In the genomic region with DNA sequence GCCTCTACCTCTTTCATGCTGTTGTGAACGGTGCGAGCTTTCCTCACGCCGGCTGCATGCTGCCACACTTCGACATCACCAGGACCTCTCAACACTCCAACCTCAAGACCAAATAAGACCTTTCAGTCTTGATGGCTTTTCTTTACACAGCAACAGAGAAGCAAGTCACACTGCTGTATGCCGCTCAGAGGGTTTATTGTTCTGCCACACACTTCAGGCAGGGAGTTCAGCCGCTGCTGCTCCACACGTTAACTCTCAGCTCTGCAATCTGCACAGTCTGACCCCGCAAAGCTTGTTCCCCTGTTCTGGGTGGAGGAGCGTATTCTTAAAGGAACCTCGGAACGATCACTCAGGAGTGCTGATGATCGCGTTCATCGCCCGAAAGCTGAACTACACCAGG, we compare ENCODE assay signal across 16 mouse cellular contexts. TPM values are rescaled to one million over a fixed set of nuclear protein-coding genes. Genes with fewer than 3 reads are reported as not detected.
DNase-seq lines count a peak whose midpoint lies in the region; ATAC-seq lines count a peak whose summit lies in the region.
"Had no signal": no experiment of that assay in that cellular context is flagged by ENCODE, and none has a peak within 500 bp of the region (broad histone marks: within the 10 kb centered on the region; RNA-seq: fewer than 3 reads in every experiment).

No protein-coding gene starts in this region.

- H3K27me3 ChIP-seq in forebrain, embryonic 14.5 days (replicated peaks; ENCODE audit: control insufficient read depth, insufficient read depth, low read length): no peaks in the 10 kb centered on the region
- H3K27me3 ChIP-seq in forebrain, embryonic 10.5 days (ENCODE audit: poor library complexity, severe bottlenecking): no peaks in the 10 kb centered on the region
- no peaks in the 10 kb centered on the region for H3K27me3 ChIP-seq in hindbrain, embryonic 15.5 days
- H3K27me3 ChIP-seq in hindbrain, embryonic 10.5 days (ENCODE audit: insufficient read depth, poor library complexity, severe bottlenecking): no peaks in the 10 kb centered on the region
- H3K27me3 ChIP-seq in neural tube, embryonic 13.5 days: no peaks in the 10 kb centered on the region
- H3K27me3 ChIP-seq in neural tube, embryonic 15.5 days (replicated peaks): no peaks in the 10 kb centered on the region

- 50% methylated on average over 16 of the region's 16 CpGs for WGBS in forebrain, embryonic 14.5 days
- 92% methylated on average over 16 of the region's 16 CpGs for WGBS in forebrain, embryonic 10.5 days
- WGBS in hindbrain, embryonic 15.5 days: 70% methylated on average over 16 of the region's 16 CpGs
- WGBS in hindbrain, embryonic 10.5 days: 85% methylated on average over 16 of the region's 16 CpGs
- WGBS in neural tube, embryonic 13.5 days: 69% methylated on average over 16 of the region's 16 CpGs
- 71% methylated on average over 16 of the region's 16 CpGs for WGBS in neural tube, embryonic 15.5 days

- no peak overlapping the region for H3K4me2 ChIP-seq in forebrain, embryonic 14.5 days (ENCODE audit: low read length)
- no peak overlapping the region for H3K4me2 ChIP-seq in hindbrain, embryonic 15.5 days
- H3K4me2 ChIP-seq in neural tube, embryonic 13.5 days: no peak overlapping the region
- H3K4me2 ChIP-seq in neural tube, embryonic 15.5 days: no peak overlapping the region

- peaks cover 44% of the 10 kb centered on the region for H3K36me3 ChIP-seq in forebrain, embryonic 14.5 days (ENCODE audit: control insufficient read depth, insufficient read depth, low read length)
- H3K36me3 ChIP-seq in forebrain, embryonic 10.5 days (replicated peaks): peaks cover 93% of the 10 kb centered on the region
- peaks cover 6% of the 10 kb centered on the region for H3K36me3 ChIP-seq in hindbrain, embryonic 15.5 days
- H3K36me3 ChIP-seq in hindbrain, embryonic 10.5 days: peaks cover 95% of the 10 kb centered on the region
- peaks cover 39% of the 10 kb centered on the region for H3K36me3 ChIP-seq in neural tube, embryonic 13.5 days
- peaks cover 23% of the 10 kb centered on the region for H3K36me3 ChIP-seq in neural tube, embryonic 15.5 days

- no peak for ATAC-seq in forebrain, embryonic 14.5 days
- ATAC-seq in hindbrain, embryonic 15.5 days (ENCODE audit: low FRiP score, low read depth): no peak
- ATAC-seq in neural tube, embryonic 13.5 days (ENCODE audit: low read depth): no peak
- ATAC-seq in neural tube, embryonic 15.5 days (ENCODE audit: low FRiP score): no peak
- ATAC-seq in inflammation-experienced regulatory T-cells, adult 6 months: no peak
- ATAC-seq: liver, postnatal 0 days had no signal

- no peak overlapping the region for H3K4me3 ChIP-seq in forebrain, embryonic 14.5 days (ENCODE audit: low read depth, low read length)
- H3K4me3 ChIP-seq in forebrain, embryonic 10.5 days: no peak overlapping the region
- H3K4me3 ChIP-seq in hindbrain, embryonic 15.5 days: no peak overlapping the region
- H3K4me3 ChIP-seq in hindbrain, embryonic 10.5 days: no peak overlapping the region
- no peak overlapping the region for H3K4me3 ChIP-seq in neural tube, embryonic 13.5 days
- no peak overlapping the region for H3K4me3 ChIP-seq in neural tube, embryonic 15.5 days (replicated peaks)

- H3K27ac ChIP-seq in forebrain, embryonic 14.5 days (ENCODE audit: low read depth, low read length): no peak overlapping the region
- no peak overlapping the region for H3K27ac ChIP-seq in forebrain, embryonic 10.5 days
- peak overlapping the region; percentile 37; the same call in 1 of the 2 replicates for H3K27ac ChIP-seq in hindbrain, embryonic 15.5 days (replicated peaks)
- no peak overlapping the region for H3K27ac ChIP-seq in hindbrain, embryonic 10.5 days
- 0 out of 2 replicates have a peak overlapping the region, but pooled peaks have one; percentile 7 for H3K27ac ChIP-seq in neural tube, embryonic 13.5 days (replicated peaks)
- H3K27ac ChIP-seq in neural tube, embryonic 15.5 days (replicated peaks): no peak overlapping the region; the same call in 1 of the 2 replicates

- 0 out of 2 replicates have a peak overlapping the region, but pooled peaks have one; percentile 29 for H3K9ac ChIP-seq in forebrain, embryonic 14.5 days (ENCODE audit: low read length)
- H3K9ac ChIP-seq in hindbrain, embryonic 15.5 days: no peak overlapping the region
- H3K9ac ChIP-seq in neural tube, embryonic 13.5 days: no peak overlapping the region
- no peak overlapping the region for H3K9ac ChIP-seq in neural tube, embryonic 15.5 days (replicated peaks)
- H3K9ac ChIP-seq: liver, postnatal 0 days had no signal

- peaks cover 10% of the 10 kb centered on the region for H3K4me1 ChIP-seq in forebrain, embryonic 14.5 days (ENCODE audit: control insufficient read depth, insufficient read depth, low read length)
- H3K4me1 ChIP-seq in forebrain, embryonic 10.5 days: peaks cover 14% of the 10 kb centered on the region
- H3K4me1 ChIP-seq in hindbrain, embryonic 15.5 days (replicated peaks): peaks cover 41% of the 10 kb centered on the region
- H3K4me1 ChIP-seq in hindbrain, embryonic 10.5 days (replicated peaks): peaks cover 53% of the 10 kb centered on the region
- H3K4me1 ChIP-seq in neural tube, embryonic 13.5 days (replicated peaks): peaks cover 67% of the 10 kb centered on the region
- peaks cover 30% of the 10 kb centered on the region for H3K4me1 ChIP-seq in neural tube, embryonic 15.5 days

- H3K9me3 ChIP-seq in forebrain, embryonic 14.5 days (replicated peaks; ENCODE audit: control insufficient read depth, low read length): no peaks in the 10 kb centered on the region
- no peaks in the 10 kb centered on the region for H3K9me3 ChIP-seq in forebrain, embryonic 10.5 days
- H3K9me3 ChIP-seq in hindbrain, embryonic 15.5 days: no peaks in the 10 kb centered on the region
- no peaks in the 10 kb centered on the region for H3K9me3 ChIP-seq in hindbrain, embryonic 10.5 days
- no peaks in the 10 kb centered on the region for H3K9me3 ChIP-seq in neural tube, embryonic 13.5 days
- H3K9me3 ChIP-seq in neural tube, embryonic 15.5 days (replicated peaks): no peaks in the 10 kb centered on the region

- peak; percentile 18 for DNase-seq in forebrain, embryonic 14.5 days (ENCODE audit: low spot score)
- no peak for DNase-seq in forebrain, embryonic 10.5 days (ENCODE audit: extremely low spot score, low spot score)
- DNase-seq in hindbrain, embryonic 10.5 days (ENCODE audit: low spot score): no peak
- no peak for DNase-seq in right cerebral cortex, adult 2 months (ENCODE audit: low spot score in 2 of 2)
- DNase-seq: adrenal gland, adult 2 months; cerebellum, adult 9-11 months; heart, postnatal 14 days; kidney, adult 18-20 months; kidney, postnatal 36 days; left cerebral cortex, postnatal 4 days; liver, postnatal 0 days; spleen, adult 18-20 months had no signal

RNA-seq across cellular contexts. Expression of gene Slc38a1, which starts 40.7 kb away (rescaled TPM):
- 100 and 129 TPM in 2 replicates for polyA plus RNA-seq in forebrain, embryonic 14.5 days (2014; fragmentation: Nextera tagmentation; extraction: Ambion mirVana)
- 127 and 138 TPM in 2 replicates for polyA plus RNA-seq in forebrain, embryonic 10.5 days (2016; fragmentation: Nextera tagmentation; extraction: Ambion mirVana)
- 134 and 138 TPM in 2 replicates for polyA plus RNA-seq in hindbrain, embryonic 15.5 days (2015; fragmentation: Nextera tagmentation; extraction: Ambion mirVana)
- polyA plus RNA-seq in hindbrain, embryonic 10.5 days (2016; fragmentation: Nextera tagmentation; extraction: Ambion mirVana): 109 and 113 TPM in 2 replicates
- polyA plus RNA-seq in neural tube, embryonic 13.5 days (2015; fragmentation: Nextera tagmentation; extraction: Ambion mirVana): 140 and 158 TPM in 2 replicates
- 127 and 134 TPM in 2 replicates for polyA plus RNA-seq in neural tube, embryonic 15.5 days (2015; fragmentation: Nextera tagmentation; extraction: Ambion mirVana)
- polyA plus RNA-seq in inflammation-experienced regulatory T-cells, adult 6 months (2017; shearing (Covaris generic)): 10 to 100 TPM; 58.9 to 87.5 (median 79.1) TPM

Comparison
In these comparisons a context has a peak if more than half of its experiments do, and no peak if none do; other contexts are left out.
1. H3K27ac ChIP-seq: peak in hindbrain, embryonic 15.5 days (single experiment) and neural tube, embryonic 13.5 days (single experiment); none in forebrain, embryonic 14.5 days (single experiment), forebrain, embryonic 10.5 days (single experiment), hindbrain, embryonic 10.5 days (single experiment) and neural tube, embryonic 15.5 days (single experiment).